Mouse (Mus musculus) heart, postnatal 0 days (tissue): ENCODE data around the gene Gm11037. TPM values are rescaled to one million over a fixed set of nuclear protein-coding genes. Genes with fewer than 3 reads are reported as not detected.
A peak's percentile ranks its signal among the peaks of the same experiment; 100 is the strongest.

Source experiments
- ATAC-seq: fragments of 200-750 bp; cut with Nextera tagmentation; 2 replicates; pipeline ENCODE4 v1.8.0; 2017; ENCODE audit warnings: low read depth, moderate number of reproducible peaks, moderate library complexity; ENCODE audit not compliant: insufficient read depth
- DNase-seq: peaks from one replicate; pipeline ENCODE4 v3.0.0-alpha.2; 2016; ENCODE audit warnings: low spot score
- H3K27ac ChIP-seq: fragments of 300-500 bp; sonication (generic); 2 replicates; pipeline ENCODE4 v1.5.1; 2014; ENCODE audit warnings: low read depth, mild to moderate bottlenecking
- H3K27me3 ChIP-seq: fragments of 300-500 bp; sonication (generic); 2 replicates; pipeline ENCODE4 v1.6.1; 2014; ENCODE audit warnings: low read length, mixed read lengths; ENCODE audit not compliant: control insufficient read depth, insufficient read depth
- H3K36me3 ChIP-seq: fragments of 300-500 bp; sonication (generic); replicated peaks from 2 replicates; pipeline ENCODE4 v1.6.1; 2014; ENCODE audit warnings: low read length, mixed read lengths; ENCODE audit not compliant: control insufficient read depth, insufficient read depth
- H3K4me1 ChIP-seq: fragments of 300-500 bp; sonication (generic); 2 replicates; pipeline ENCODE4 v1.6.1; 2014; ENCODE audit warnings: antibody characterized with exemption; ENCODE audit not compliant: control insufficient read depth, insufficient read depth
- H3K4me2 ChIP-seq: fragments of 300-500 bp; sonication (generic); 2 replicates; pipeline ENCODE4 v1.6.1; 2014; ENCODE audit warnings: low read depth, mild to moderate bottlenecking, low read length, moderate library complexity
- H3K4me3 ChIP-seq: fragments of 300-500 bp; sonication (generic); 2 replicates; pipeline ENCODE4 v1.5.1; 2014; ENCODE audit warnings: low read depth, low read length
- H3K9ac ChIP-seq: fragments of 300-500 bp; sonication (generic); replicated peaks from 2 replicates; pipeline ENCODE4 v1.6.1; 2014; ENCODE audit warnings: low read depth, low read length, mixed read lengths
- H3K9me3 ChIP-seq: fragments of 300-500 bp; sonication (generic); replicated peaks from 2 replicates; pipeline ENCODE4 v1.6.1; 2016; ENCODE audit warnings: low read length; ENCODE audit not compliant: control insufficient read depth
- CTCF ChIP-seq: IDR thresholded peaks from 2 replicates; pipeline ENCODE4 v1.5.1; 2016; ENCODE audit warnings: antibody characterized with exemption, control low read depth, low read depth
- EP300 ChIP-seq: IDR thresholded peaks from 2 replicates; pipeline ENCODE4 v1.6.1; 2016; ENCODE audit warnings: antibody characterized with exemption, low read depth
- WGBS: fragments of 180-500 bp; shearing (Covaris S2); extraction: QIAGEN DNeasy Blood & Tissue Kit; methylation state at CpG from one replicate; pipeline ENCODE4 v1.1.7; 2014; 5-methylcytosine and 5-hydroxymethylcytosine counted together
- polyA plus RNA-seq: library from polyadenylated mRNA; unstranded; fragments of >200 nt; fragmentation: Nextera tagmentation; extraction: Ambion mirVana; gene quantifications from 2 replicates; pipeline ENCODE4 v1.2.1, GENCODE M21; 2015
- total RNA-seq: library from RNA; depleted of rRNA; stranded (reverse); fragments of >200 nt; gene quantifications from 2 replicates; pipeline ENCODE4 v1.2.3, GENCODE M21; 2014; ENCODE audit warnings: low replicate concordance

Gm11037 gene
- total and polyA plus RNA-seq, 2 experiments from 2014 or later, result not detected

- Histone ChIP-seq H3K36me3 (0 out of 2 replicates have a peak, but pooled peaks cover 4% of the 10 kb centered on the region), H3K4me1 (no peaks in the 10 kb centered on the region), H3K4me3 (no peak overlapping the region), H3K4me2 (no peak overlapping the region), H3K9ac (no peak overlapping the region), H3K27ac (no peak overlapping the region), H3K9me3 (no peaks in the 10 kb centered on the region), H3K27me3 (peaks cover 18% of the 10 kb centered on the region)
- TF ChIP-seq CTCF (no peak), EP300 (no peak)
- DNase-seq (no peak), ATAC-seq (no peak)
- WGBS, result 74% methylated on average over 1 of the region's 1 CpGs
Observed at GRCm38 (mm10) chr2:131168914-131169313, 35.6 kb downstream of the Gm11037 start.

DNA sequence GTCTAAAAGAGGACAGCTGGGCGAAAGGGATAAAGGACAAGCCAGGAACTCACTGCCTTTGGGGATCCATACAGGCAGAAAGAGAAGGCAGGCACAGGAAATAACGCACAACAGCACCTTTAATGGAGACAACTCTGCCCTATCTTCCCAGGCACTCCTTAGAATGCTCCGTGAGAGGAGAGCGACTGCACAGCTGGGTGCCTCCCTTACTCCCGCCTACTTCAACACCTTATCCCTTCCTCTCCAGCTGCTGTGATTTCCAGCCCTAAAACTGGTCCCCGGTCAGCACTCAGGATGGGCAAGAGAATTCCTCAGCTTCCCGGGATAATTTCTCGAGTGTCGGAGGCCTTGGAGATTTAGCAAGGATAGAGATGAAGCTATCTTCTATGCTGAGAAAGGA is 37.6 kb downstream of the Gm11037 start:
- Histone ChIP-seq H3K9me3 (no peaks in the 10 kb centered on the region), H3K4me1 (0 out of 2 replicates have a peak, but pooled peaks cover 4% of the 10 kb centered on the region), H3K27me3 (peaks cover 18% of the 10 kb centered on the region), H3K4me3 (peak overlapping the region; percentile 20), H3K36me3 (0 out of 2 replicates have a peak, but pooled peaks cover 5% of the 10 kb centered on the region), H3K27ac (no peak overlapping the region), H3K9ac (no peak overlapping the region), H3K4me2 (no peak overlapping the region)
- WGBS, result 32% methylated on average over 9 of the region's 9 CpGs
- no peak for ATAC-seq
- no peak for DNase-seq
- TF ChIP-seq EP300 (no peak), CTCF (no peak)

DNA sequence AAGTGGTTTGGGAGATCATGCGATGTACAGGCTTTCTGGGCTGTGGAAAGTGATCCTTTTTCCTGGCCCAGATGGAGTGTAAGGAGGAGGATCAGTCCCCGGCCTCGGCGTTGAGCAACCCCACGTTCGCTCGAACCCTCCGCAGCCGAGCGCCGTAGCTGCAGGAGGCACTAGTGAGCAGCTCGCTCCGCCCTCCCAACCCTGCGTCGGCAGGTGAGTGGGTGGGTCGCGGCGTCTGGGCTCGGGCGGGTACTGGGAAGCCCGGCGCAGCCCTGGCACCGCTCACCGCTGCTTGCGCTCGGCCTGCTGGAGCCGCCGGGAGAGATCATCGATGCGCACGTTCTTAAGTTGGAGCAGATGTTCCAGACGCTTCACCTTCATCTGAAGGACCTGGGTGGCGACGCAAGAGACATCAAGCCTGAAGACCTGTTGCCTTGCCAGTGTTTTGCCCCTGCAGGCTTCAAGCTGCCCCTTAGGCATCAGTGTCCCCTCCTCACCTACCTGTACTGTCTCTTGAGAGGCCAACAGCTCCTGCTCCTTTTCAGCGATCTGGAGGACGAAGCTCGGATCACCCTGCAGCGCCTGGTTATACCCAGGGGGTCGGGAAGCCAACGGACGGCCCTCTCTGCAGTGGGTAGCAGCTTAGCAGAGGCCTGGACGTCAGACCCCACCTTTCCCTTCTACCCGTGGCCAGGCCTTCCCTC is 38.3 kb downstream of the Gm11037 start:
- H3K9ac ChIP-seq, result no peak overlapping the region
- ATAC-seq, result 0 out of 2 replicates have a peak, but pooled peaks have one; percentile 10
- no peak for DNase-seq
- peaks cover 9% of the 10 kb centered on the region; the same call in 1 of the 2 replicates for H3K4me1 ChIP-seq
- 0 out of 2 replicates have a peak, but pooled peaks cover 10% of the 10 kb centered on the region for H3K36me3 ChIP-seq
- TF ChIP-seq CTCF (no peak), EP300 (no peak)
- peaks cover 18% of the 10 kb centered on the region for H3K27me3 ChIP-seq
- no peak overlapping the region for H3K27ac ChIP-seq
- peak overlapping the region; percentile 50 for H3K4me2 ChIP-seq
- no peaks in the 10 kb centered on the region for H3K9me3 ChIP-seq
- H3K4me3 ChIP-seq, result peak overlapping the region; percentile 20
- WGBS, result 18% methylated on average over 42 of the region's 43 CpGs

- H3K4me3 ChIP-seq, result no peak overlapping the region
- H3K36me3 ChIP-seq, result peaks cover 15% of the 10 kb centered on the region; the same call in 1 of the 2 replicates
- peaks cover 17% of the 10 kb centered on the region; the same call in 1 of the 2 replicates for H3K4me1 ChIP-seq
- no peak overlapping the region for H3K4me2 ChIP-seq
- ATAC-seq, result no peak
- H3K9me3 ChIP-seq, result no peaks in the 10 kb centered on the region
- no peak overlapping the region for H3K27ac ChIP-seq
- no peak overlapping the region for H3K9ac ChIP-seq
- TF ChIP-seq EP300 (no peak), CTCF (no peak)
- peaks cover 18% of the 10 kb centered on the region for H3K27me3 ChIP-seq
- 55% methylated on average over 9 of the region's 9 CpGs for WGBS
- no peak for DNase-seq
Observed at GRCm38 (mm10) chr2:131172322-131172721, 39.0 kb downstream of the Gm11037 start.

DNA sequence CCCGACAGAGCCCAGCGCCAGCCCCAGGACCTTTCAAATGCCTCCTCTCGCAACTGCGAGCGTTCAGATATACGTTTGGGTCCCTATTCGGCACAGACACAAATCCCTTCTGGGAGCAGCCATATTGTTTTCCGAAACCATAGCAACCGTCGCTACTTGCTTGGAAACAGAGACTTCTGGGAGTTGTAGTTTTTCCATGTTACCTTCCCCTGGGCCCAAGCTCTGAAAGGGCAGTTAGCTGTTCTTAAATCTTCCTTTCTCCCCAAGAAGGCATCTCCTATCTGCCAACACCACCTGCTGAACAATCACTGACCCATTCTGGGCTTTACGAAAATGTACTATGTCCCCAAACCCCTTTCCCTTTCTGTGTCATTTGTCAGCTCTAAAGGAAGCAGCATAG is 41.4 kb downstream of the Gm11037 start:
- Histone ChIP-seq H3K9me3 (no peaks in the 10 kb centered on the region), H3K9ac (no peak overlapping the region), H3K27me3 (peaks cover 18% of the 10 kb centered on the region), H3K4me2 (peak overlapping the region; percentile 67), H3K4me3 (peak overlapping the region; percentile 28), H3K27ac (no peak overlapping the region), H3K36me3 (peaks cover 15% of the 10 kb centered on the region; the same call in 1 of the 2 replicates), H3K4me1 (peaks cover 38% of the 10 kb centered on the region)
- ATAC-seq, result no peak; the same call in 1 of the 2 replicates
- WGBS, result 5% methylated on average over 11 of the region's 11 CpGs
- peak; percentile 89 for DNase-seq
- TF ChIP-seq CTCF, result no peak
- no peak for TF ChIP-seq EP300
